Mouse (Mus musculus) erythroblast, embryonic 14.5 days (primary cell): Measurements from ENCODE around the gene Bcas3. TPM values are rescaled to one million over a fixed set of nuclear protein-coding genes. Genes with fewer than 3 reads are reported as not detected.

Source experiments
- H3K27me3 ChIP-seq: 2 replicates; pipeline ENCODE4 v1.6.1; 2012; ENCODE audit warnings: inconsistent platforms; ENCODE audit not compliant: control insufficient read depth
- H3K36me3 ChIP-seq: 2 replicates; pipeline ENCODE4 v1.6.1; 2012; ENCODE audit warnings: mild to moderate bottlenecking, inconsistent platforms; ENCODE audit not compliant: control insufficient read depth
- H3K4me1 ChIP-seq: 2 replicates; pipeline ENCODE4 v1.6.1; 2012; ENCODE audit warnings: inconsistent platforms; ENCODE audit not compliant: control insufficient read depth
- H3K4me3 ChIP-seq: replicated peaks from 2 replicates; pipeline ENCODE3; 2012; ENCODE audit warnings: moderate library complexity, mild to moderate bottlenecking, inconsistent platforms
- H3K9me3 ChIP-seq: 2 replicates; pipeline ENCODE4 v1.6.1; 2012; ENCODE audit warnings: low read length, inconsistent platforms, mixed read lengths; ENCODE audit not compliant: control insufficient read depth
- GATA1 ChIP-seq: IDR thresholded peaks from 2 replicates; pipeline ENCODE4 v1.6.1; 2012; ENCODE audit warnings: low read length, inconsistent platforms, mixed read lengths
- TAL1 ChIP-seq: IDR thresholded peaks from 3 replicates; pipeline ENCODE4 v1.6.1; 2012; ENCODE audit warnings: low read length, inconsistent platforms, mixed read lengths
- polyA plus RNA-seq: library from polyadenylated mRNA; stranded (reverse); fragments of >175 nt; gene quantifications from 2 replicates; pipeline ENCODE4 v1.2.3, GENCODE M21; 2012

Bcas3 gene
- polyA plus RNA-seq, 1 experiment: 25.9 TPM

GRCm38 (mm10) chr11:85836523-85837290 lies 483.7 kb downstream of the Bcas3 start:
- no peak overlapping the region for H3K4me3 ChIP-seq
- peaks cover 41% of the 10 kb centered on the region for H3K9me3 ChIP-seq
- TF ChIP-seq TAL1 (no peak), GATA1 (no peak)
- H3K27me3 ChIP-seq: peaks cover 100% of the 10 kb centered on the region
- H3K36me3 ChIP-seq: no peaks in the 10 kb centered on the region
- peaks cover 8% of the 10 kb centered on the region for H3K4me1 ChIP-seq

- Histone ChIP-seq H3K9me3 (peaks cover 42% of the 10 kb centered on the region), H3K36me3 (no peaks in the 10 kb centered on the region), H3K4me1 (peaks cover 7% of the 10 kb centered on the region), H3K4me3 (no peak overlapping the region), H3K27me3 (peaks cover 100% of the 10 kb centered on the region)
- no peak for TF ChIP-seq GATA1
- no peak for TF ChIP-seq TAL1
These were observed 484.3 kb downstream of the Bcas3 start for GRCm38 (mm10) chr11:85837291-85837647.

- Histone ChIP-seq H3K9me3 (peaks cover 44% of the 10 kb centered on the region), H3K27me3 (peaks cover 100% of the 10 kb centered on the region), H3K4me1 (peaks cover 8% of the 10 kb centered on the region), H3K4me3 (no peak overlapping the region), H3K36me3 (no peaks in the 10 kb centered on the region)
- no peak for TF ChIP-seq GATA1
These were observed 484.9 kb downstream of the Bcas3 start for GRCm38 (mm10) chr11:85837648-85838423.

- Histone ChIP-seq H3K27me3 (peaks cover 100% of the 10 kb centered on the region), H3K36me3 (no peaks in the 10 kb centered on the region), H3K9me3 (peaks cover 47% of the 10 kb centered on the region), H3K4me3 (no peak overlapping the region), H3K4me1 (peaks cover 16% of the 10 kb centered on the region)
- TF ChIP-seq GATA1 (no peak), TAL1 (no peak)
These were observed 485.7 kb downstream of the Bcas3 start for GRCm38 (mm10) chr11:85838424-85839257.

- peaks cover 44% of the 10 kb centered on the region for H3K9me3 ChIP-seq
- H3K4me1 ChIP-seq: peaks cover 24% of the 10 kb centered on the region
- no peak overlapping the region for H3K4me3 ChIP-seq
- peaks cover 100% of the 10 kb centered on the region for H3K27me3 ChIP-seq
- TF ChIP-seq TAL1: no peak
- no peak for TF ChIP-seq GATA1
- H3K36me3 ChIP-seq: no peaks in the 10 kb centered on the region
These were observed 486.5 kb downstream of the Bcas3 start for GRCm38 (mm10) chr11:85839258-85840030.

- H3K27me3 ChIP-seq: peaks cover 100% of the 10 kb centered on the region
- TF ChIP-seq TAL1 (no peak), GATA1 (no peak)
- H3K4me3 ChIP-seq: no peak overlapping the region
These were observed 487.2 kb downstream of the Bcas3 start for GRCm38 (mm10) chr11:85840031-85840802.

GRCm38 (mm10) chr11:85840803-85841145 lies 487.8 kb downstream of the Bcas3 start:
- H3K36me3 ChIP-seq: no peaks in the 10 kb centered on the region
- H3K4me1 ChIP-seq: peaks cover 28% of the 10 kb centered on the region
- H3K9me3 ChIP-seq: peaks cover 41% of the 10 kb centered on the region
- H3K27me3 ChIP-seq: peaks cover 100% of the 10 kb centered on the region
- H3K4me3 ChIP-seq: no peak overlapping the region
- TF ChIP-seq GATA1 (no peak), TAL1 (no peak)

More at GRCm38 (mm10) chr11:85840031-85840802, 487.2 kb downstream of the Bcas3 start:
- H3K4me1 ChIP-seq: peaks cover 28% of the 10 kb centered on the region
- no peaks in the 10 kb centered on the region for H3K36me3 ChIP-seq
- peaks cover 41% of the 10 kb centered on the region for H3K9me3 ChIP-seq

GRCm38 (mm10) chr11:85841211-85841681 lies 488.3 kb downstream of the Bcas3 start:
- Histone ChIP-seq H3K4me1 (peaks cover 28% of the 10 kb centered on the region), H3K27me3 (peaks cover 100% of the 10 kb centered on the region), H3K36me3 (no peaks in the 10 kb centered on the region), H3K9me3 (peaks cover 41% of the 10 kb centered on the region), H3K4me3 (no peak overlapping the region)
- TF ChIP-seq GATA1 (no peak), TAL1 (no peak)
